Mouse (Mus musculus): ENCODE measurements around the gene Arl6ip1. TPM values are rescaled to one million over a fixed set of nuclear protein-coding genes. Genes with fewer than 3 reads are reported as not detected.

Arl6ip1 gene
- total RNA-seq, 2 experiments from 2014 or later = 254 to 273 TPM

DNA sequence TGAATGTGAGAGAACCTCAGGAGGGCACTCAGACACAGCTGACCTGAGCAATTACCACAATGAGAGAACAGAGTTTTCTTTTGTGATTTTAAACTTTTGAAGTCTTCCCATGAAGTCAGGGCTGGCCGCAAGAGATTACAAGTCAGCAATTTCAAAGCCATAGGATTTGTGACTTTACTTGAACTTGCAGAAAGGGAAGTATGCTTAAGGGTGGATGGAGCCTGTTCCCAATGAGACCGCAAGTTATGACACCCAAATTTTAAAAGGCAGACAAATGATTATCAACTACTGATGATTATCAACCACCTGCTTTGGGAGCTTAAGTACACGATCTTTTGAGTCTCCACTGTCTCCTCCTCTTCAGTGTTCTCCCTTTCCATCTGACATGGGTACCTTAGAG lies 11.0 kb downstream of the Arl6ip1 start:
- intact Hi-C loops (cut with DNase I) = no loop called here
- DNase-seq (ENCODE audit: low spot score in 2 of 2) = no peak

DNA sequence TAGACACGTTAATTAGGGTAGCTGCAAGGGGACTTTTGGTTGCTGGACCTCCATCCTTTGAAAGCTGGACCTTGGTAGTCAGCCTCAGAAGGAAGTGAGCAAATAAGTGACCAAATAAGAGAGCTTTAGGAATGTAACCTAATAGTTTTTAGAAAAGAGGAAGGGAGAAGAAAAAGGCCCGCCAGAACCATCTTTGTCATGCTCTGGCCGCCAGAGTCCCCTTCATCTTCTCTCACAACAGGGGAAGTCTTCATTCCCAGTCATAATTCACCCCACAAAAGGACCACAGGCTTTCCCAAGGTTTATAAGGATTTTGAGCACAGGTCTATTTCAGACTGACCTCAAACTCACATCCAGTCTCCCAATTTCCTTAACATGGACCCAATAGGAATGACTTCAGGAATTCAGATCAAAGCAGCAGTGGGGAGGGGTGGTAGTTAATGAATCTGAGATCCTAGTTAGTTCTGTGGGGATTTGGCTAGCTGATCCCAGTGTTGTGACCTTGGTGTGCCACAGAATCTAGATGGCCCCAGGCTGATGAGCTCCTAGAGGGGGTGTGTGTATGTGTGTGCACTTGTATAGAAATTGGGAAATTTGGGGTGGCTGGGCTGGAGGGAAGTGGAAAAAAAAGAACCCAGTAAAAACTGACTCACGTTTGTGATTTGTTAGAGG lies 11.8 kb downstream of the Arl6ip1 start:
- intact Hi-C loops (cut with DNase I) = no loop called here
- no peak for DNase-seq (ENCODE audit: low spot score in 2 of 2)

DNA sequence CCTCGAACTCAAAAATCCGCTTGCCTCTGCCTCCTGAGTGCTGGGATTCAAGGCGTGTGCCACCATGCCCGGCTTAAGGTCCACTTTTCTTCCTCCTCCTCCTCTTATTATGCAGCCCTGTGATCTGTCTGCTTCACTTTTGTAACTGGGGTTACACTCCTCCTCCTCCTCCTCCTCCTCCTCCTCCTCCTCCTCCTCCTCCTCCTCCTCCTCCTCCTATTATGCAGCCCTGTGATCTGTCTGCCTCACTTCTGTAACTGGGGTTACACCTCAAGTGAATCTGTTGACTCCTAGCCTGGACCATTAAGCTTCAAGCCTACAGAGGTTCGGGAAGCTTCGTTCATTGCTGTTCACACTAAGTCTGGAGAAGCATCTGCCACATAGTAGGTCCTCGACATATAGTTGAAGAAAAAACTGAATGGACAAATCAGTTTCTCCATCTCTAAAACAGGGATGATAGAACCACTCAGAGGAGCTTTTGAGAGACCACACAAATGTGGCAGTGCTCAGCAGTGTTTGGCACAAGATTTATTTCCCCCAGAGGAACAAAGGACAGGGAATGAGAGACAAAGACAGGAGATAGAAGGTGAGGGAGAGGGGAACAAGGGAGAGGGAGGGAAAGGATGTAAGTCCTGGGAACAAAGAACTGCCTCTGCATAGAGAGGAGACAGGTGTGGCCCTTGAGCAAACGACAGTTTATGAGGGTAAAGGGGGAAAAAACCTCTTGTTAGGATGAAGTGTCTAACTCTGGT lies 12.5 kb downstream of the Arl6ip1 start:
- DNase-seq (ENCODE audit: low spot score in 2 of 2) = no peak
- intact Hi-C loops (cut with DNase I) = no loop called here

DNA sequence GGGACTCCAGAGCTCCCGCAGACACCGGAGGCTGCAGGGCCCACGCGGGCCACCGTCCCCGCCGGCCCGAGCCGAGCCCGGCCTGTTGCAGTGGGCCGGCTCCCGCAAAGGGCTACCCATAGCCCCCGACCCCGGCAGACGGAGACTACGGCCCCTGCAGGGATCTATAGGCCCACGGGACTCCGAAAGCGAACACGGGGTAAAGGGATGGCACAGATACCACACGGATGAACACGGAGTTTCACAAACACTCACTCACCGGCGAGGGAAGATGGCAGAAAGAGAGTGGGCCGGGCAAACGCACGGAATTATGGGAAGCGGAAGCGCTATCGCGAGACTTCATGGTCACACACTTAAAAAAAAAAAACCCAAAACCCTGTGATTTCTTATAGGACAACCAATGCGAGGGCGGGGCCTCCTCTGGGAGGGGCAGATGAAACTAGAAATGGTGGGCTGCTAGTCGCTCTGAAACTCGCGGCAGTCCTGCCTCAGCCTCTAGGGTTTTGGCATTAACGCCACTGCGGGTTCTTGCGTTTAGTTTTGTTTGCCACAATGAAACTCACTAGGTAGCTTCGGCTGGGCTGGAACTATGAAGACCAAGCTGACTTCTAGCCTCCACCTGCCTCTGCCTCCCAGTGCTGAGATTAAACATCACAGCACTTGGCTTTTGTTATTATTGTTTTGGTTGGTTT lies 13.4 kb downstream of the Arl6ip1 start, which contains the start of gene Rps15a:
TSS of gene Rps15a (minus strand) at position 312 of the 692 bp plus-strand sequence.
- intact Hi-C loops (cut with DNase I) = no loop called here
- DNase-seq (ENCODE audit: low spot score in 2 of 2) = peak; percentile 94 to 96

DNA sequence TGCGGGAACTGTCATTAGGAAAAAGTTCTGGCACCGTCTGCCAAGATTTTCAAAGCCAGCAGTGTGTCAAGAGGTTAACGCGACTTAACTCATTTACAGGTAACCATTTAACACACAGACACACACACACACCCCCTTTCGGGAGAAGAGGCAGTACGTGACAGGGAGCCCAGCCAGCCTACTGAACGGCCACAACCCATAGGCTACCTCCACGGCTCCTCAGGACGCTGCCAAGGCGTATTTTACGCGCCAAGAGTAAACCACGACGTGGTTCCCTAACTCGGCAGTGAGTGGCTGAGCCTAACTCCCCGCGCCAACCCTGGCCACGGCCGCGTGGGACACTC lies 14.0 kb downstream of the Arl6ip1 start:
- intact Hi-C loops (cut with DNase I) = no loop called here
- DNase-seq (ENCODE audit: low spot score in 2 of 2) = no peak

DNA sequence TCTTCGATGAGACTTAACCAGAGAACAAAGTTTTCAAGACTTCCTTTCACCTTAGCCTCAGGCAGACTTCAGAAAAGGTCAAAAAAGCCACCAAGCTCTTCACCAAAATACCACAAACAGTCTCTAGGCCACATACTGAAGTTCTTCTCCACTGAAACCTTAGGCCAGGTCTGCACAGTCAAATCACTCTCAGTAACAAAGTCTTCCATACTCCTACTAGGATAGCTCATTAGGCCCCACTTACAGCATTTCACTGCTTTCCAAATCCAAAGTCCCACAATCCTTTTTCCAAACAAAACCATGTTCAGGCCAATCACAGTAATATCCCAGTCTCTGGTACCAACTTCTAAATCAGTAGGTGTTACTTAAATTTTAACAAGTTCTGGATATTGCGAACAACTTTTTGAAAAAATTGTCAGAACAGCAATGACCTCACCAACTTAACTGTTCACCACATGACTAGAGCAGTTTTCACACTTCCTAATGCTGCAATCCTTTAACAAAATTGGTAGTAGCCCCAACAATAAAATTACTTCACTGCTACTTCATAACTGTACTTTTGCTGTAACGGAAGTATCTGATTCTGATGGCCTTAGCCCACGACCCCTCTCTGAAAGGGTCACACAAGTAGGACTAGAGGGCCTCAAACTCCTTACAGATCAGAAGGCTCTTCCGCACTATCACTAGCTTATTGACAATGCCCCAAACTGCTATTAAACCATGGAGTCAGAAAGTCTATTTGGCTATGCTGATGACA lies 15.7 kb downstream of the Arl6ip1 start:
- intact Hi-C loops (cut with DNase I) = no loop called here
- DNase-seq (ENCODE audit: low spot score in 2 of 2) = no peak

GRCm38 (mm10) chr7:118111128-118111527 lies 18.3 kb downstream of the Arl6ip1 start:
- no peak for DNase-seq (ENCODE audit: low spot score in 2 of 2)
- intact Hi-C loops (cut with DNase I) = no loop called here

- no peak for DNase-seq (ENCODE audit: low spot score in 2 of 2)
- intact Hi-C loops (cut with DNase I) = loop anchor here (10.0 kb wide), 3 partner anchors 423 to 1403 kb away; no protein-coding TSS in a partner anchor
Measured at GRCm38 (mm10) chr7:118107671-118108070, 21.8 kb downstream of the Arl6ip1 start.

- peak in 1 of 2 experiments; percentile 52 for DNase-seq (ENCODE audit: low spot score in 2 of 2)
- intact Hi-C loops (cut with DNase I) = loop anchor here (5.0 to 10.0 kb wide), 4 partner anchors 420 to 1572 kb away; no protein-coding TSS in a partner anchor
Measured at GRCm38 (mm10) chr7:118104458-118105052, 24.9 kb downstream of the Arl6ip1 start.

DNA sequence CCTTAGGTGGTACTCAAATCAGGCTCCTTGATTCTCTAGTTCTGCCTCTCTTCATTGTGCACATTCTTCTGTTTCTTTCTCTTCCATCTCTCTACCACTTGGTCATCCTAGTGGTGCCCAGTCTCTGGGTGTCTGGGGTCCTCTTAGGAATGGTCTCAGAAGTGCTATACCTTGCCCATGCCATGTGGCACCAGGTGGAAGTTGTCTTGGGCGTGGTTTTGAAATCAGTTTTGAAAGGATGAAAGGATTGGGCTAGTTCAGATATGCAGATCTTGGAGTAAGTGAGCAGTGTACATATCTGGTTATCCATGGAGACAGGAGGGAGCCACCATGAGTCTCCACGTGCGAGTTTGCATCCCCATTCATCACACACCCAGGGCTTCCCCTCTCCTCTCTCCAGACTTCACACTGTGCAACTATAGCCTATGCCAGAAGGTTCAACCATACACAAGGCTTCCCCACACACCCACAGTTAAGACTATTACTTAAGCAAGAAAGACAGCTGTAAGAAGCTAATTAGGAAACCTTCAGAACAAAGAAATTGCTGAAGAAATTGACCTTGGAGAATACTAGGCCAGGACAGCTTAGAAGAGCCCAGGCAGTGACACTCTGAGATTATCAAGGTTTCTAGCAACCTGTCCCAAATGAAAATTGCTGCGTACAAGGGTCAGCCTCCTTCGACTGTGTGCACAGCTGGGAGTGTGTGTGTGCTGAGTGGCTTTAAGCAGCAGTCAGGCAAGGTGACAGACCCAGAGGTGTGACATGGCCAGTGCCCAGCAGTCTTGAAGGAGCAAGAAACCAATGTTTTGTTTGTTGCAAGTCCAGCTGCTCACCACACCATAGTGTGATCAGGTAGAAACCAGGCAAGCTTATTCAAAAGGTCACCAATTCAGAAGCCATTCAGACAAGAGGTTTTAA lies 25.7 kb downstream of the Arl6ip1 start:
- intact Hi-C loops (cut with DNase I) = loop anchor here (2.0 to 10.0 kb wide), 6 partner anchors 419 to 1571 kb away; no protein-coding TSS in a partner anchor

DNA sequence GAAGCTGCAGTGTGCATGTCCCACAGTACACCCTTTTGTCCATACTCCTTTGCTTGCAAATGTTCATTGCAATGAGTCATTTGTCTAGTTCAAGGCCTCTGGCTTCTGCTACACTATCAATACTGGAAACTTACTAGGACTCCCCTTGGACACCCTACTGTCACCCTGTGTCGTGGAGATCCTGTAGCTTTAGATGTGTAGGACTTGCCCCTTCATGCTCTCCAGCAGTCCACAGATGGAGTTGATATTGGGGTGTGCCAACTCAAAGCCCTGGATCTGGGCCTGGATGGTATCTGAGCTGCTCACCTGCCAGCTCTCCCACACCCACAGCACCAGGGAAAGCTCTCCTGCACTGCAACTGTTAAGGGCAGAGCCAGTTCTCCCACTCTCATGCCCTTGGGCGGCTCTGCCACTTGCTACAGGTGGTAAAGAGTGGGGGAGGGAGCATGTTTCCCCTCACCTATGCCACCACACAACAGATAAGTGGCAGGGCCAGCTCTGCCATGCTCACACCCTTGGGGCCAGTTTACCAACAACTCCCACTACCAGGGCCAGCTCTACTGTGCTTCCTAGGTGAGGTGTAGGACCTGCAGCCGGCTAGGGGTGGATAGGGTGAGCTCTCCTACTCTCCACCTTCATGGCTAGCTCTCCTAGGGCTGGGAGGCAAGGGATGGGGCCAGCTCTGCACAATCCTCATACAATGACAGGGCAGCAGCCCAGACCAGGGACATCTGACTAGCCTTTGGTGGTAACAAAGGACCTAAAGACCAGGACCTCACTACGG lies 26.6 kb downstream of the Arl6ip1 start:
- no peak for DNase-seq (ENCODE audit: low spot score in 2 of 2)
- intact Hi-C loops (cut with DNase I) = loop anchor here (2.0 to 10.0 kb wide), 6 partner anchors 418 to 1571 kb away; no protein-coding TSS in a partner anchor

More for the DNA sequence above, 25.7 kb downstream of the Arl6ip1 start:
- DNase-seq (ENCODE audit: low spot score in 2 of 2) = no peak

DNA sequence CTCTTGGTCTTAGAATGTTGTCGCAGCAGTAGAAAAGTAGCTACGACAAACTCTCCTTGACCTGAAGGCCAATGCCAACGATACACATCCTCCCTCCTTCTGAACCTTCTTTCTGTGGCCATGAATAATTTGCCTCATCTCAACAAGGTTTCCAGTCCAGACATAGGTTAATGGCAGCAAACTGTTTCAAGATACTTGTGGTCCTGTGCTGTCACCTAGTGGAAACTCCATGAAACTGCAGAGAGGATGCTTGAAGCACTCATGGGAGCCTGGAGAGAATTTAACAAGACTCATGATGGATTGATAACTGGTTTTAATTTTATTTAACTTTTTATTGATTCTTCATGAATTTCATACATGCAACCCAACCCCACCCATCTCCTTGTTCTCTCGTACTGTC lies 27.2 kb downstream of the Arl6ip1 start:
- peak; percentile 47 to 67 for DNase-seq (ENCODE audit: low spot score in 2 of 2)
- intact Hi-C loops (cut with DNase I) = loop anchor here (2.0 to 10.0 kb wide), 6 partner anchors 417 to 1570 kb away; no protein-coding TSS in a partner anchor

DNA sequence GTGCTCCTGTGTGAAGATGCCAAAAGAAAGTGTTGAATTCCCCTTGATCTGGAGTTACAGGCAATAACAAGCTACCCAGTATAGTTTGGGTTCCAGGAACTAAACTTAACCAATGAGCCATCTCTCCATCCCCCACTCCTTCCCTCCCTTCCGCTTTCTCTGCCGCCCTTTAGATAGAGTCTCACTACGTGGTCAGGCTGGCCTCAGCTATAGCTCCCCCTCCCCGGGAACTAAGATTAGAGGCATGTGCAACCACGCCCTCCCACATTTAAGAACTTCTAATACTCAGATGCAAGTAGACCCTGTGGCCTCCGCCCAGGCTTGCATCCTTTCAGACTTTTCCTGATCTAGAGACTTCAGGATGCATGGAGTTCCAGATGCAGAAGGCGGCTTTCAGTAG lies 31.8 kb downstream of the Arl6ip1 start:
- intact Hi-C loops (cut with DNase I) = no loop called here
- no peak for DNase-seq (ENCODE audit: low spot score in 2 of 2)

DNA sequence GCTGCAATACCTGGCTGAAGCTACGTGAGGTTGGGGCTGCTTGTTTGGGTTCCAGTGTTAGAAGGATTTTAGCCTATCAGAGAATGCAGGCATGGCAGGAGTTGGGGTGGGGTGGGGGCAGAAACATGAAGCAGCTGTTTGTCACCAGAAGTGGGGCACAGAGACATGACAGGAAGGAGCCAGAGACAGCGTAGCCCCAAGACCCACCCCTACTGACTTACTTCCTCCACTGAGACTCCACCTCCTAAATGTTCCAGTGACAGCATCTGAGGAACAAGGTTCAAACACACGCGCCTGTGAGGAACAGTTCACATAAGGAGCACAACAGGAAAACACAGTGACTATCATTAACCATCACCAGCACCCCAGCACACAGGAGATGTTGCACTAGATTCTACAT lies 49.5 kb downstream of the Arl6ip1 start:
- DNase-seq (ENCODE audit: low spot score in 2 of 2) = no peak
- intact Hi-C loops (cut with DNase I) = no loop called here

DNA sequence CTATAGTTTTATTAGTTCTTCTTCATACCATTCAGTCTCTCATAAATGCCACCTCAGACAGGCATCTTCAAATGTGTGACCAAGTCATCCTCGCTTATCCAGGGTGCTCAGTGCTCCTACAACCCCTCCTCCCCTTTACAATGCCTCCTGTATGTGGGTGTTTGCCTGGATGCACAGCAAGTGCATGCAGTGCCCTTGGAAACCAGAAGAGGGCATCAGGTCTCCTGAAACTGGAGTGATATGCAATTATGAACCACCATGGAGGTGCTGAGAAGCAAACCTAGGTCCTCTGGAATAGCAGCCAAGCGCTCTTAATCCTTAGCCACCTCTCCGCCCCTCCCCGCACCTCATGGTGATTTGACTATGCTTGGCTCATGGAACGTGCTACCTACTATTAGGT lies 50.4 kb downstream of the Arl6ip1 start:
- intact Hi-C loops (cut with DNase I) = no loop called here
- DNase-seq (ENCODE audit: low spot score in 2 of 2) = no peak
